Mouse (Mus musculus) 3T3-L1 (cell line): ENCODE measurements around the gene Ppard.
"Not testable (repeated sequence)": the region's sequence is repeated elsewhere in the genome, so short reads cannot be mapped to it uniquely, and the experiment has no call there.

Source experiments
- DNase-seq: peaks from one replicate; pipeline ENCODE4 v3.0.0-alpha.2; 2015; ENCODE audit warnings: low read depth, low spot score

Gene Ppard

DNA sequence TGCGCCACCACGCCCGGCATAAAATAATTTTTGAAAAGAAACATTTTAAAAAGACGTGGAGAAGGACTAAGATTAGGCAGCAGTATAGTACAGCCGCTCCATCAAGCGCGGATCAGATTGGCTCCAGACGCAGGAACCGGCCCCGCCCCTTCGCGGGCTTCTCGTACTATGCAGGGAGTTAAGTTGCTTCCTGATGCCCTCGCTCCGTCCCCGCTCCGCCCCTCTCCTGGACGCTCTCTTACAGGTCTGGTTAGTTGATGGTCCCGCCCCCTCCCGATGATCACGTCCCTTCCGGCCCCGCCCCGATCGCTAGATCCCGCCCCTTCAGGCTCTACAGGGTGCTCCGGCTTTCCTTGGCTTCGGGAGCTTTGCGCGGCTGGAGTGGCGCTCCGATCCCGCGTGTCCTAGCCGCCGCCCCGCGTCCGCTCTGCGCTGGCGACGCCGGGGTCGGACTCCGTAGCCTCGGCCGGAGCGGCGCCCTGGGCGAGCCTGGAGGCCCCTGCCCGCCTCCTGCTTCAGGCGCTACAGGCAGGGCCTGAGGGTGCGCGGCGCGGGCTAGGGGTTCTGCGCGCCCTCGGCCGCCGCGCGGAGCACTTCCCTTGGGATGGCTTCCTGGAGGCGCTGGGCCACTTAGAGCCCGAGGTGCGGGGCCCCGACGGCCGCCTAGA is 80.8 kb downstream of the Ppard start, which contains the start of gene Fance:
Gene Fance, plus strand, starts transcription at position 308 of the 668 bp plus-strand sequence.
- DNase-seq = peak; percentile 100

GRCm38 (mm10) chr17:28313880-28314225 is 81.4 kb downstream of the Ppard start:
- DNase-seq = peak; percentile 59

GRCm38 (mm10) chr17:28315611-28316160 is 83.2 kb downstream of the Ppard start:
- DNase-seq = no peak

GRCm38 (mm10) chr17:28316476-28316875 is 84.0 kb downstream of the Ppard start:
- DNase-seq = no peak

GRCm38 (mm10) chr17:28317091-28317490 is 84.6 kb downstream of the Ppard start:
- DNase-seq = no peak

GRCm38 (mm10) chr17:28317725-28318124 is 85.2 kb downstream of the Ppard start:
- no peak for DNase-seq

DNA sequence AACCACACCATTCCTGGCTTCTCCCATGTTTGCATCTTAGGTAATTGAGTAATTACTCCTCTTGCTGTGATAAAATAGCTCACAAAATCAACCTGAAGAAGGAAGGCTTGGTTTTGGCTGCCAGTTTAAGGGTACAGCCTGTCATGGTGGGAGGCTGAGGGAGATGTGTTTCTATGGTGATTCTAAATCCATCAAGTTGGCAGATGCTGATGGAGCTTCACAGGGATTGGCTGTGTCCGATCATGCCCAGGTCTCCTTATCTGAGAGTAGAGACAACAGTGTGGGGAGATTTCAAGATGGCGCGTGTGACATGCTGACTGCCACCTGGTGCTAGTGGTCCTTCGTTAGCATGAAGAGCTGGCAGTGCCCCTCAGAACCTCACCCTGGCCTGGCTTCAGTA is 89.2 kb downstream of the Ppard start:
- DNase-seq = no peak

DNA sequence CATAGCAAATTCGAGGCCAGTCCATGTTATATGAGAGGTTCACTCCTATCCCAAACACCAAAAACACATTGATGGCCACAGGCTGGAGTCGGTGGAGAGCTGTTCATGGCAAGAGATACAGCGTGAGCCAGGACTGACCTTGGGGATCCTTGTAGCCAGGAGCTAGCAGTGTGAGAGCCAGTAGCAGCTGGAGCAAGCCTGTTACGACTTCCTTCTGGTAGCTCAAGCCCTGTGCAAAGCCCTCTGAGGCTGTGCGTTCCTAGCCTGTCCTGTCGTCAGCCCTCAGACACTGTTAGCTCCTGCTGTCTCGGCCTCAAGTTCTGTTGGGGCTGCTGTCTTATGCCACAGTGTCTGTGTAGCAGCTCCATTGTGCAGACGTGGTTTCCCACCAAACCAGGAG is 91.3 kb downstream of the Ppard start:
- DNase-seq = no peak

GRCm38 (mm10) chr17:28324416-28324815 is 91.9 kb downstream of the Ppard start:
- not testable (repeated sequence) for DNase-seq

DNA sequence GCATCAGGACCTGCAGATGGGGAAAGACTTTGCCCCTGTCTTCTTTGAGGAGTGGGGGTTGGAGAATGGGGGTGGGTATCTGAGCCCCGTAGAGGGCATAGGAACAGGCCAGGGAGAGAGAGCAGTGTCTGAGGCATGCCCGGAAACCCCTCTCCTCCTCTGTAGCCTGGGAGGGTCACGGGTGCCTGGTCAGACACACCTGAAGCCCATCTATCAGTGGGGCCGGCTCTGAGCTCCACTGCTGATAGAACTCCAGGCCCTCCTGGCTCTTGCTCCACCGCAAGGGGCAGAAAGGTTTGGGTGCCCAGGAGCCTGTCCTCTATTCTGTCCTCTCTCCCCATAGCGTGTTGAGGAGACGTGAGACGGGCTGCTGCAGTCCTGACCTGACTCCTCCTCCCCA is 93.3 kb downstream of the Ppard start:
- no peak for DNase-seq

DNA sequence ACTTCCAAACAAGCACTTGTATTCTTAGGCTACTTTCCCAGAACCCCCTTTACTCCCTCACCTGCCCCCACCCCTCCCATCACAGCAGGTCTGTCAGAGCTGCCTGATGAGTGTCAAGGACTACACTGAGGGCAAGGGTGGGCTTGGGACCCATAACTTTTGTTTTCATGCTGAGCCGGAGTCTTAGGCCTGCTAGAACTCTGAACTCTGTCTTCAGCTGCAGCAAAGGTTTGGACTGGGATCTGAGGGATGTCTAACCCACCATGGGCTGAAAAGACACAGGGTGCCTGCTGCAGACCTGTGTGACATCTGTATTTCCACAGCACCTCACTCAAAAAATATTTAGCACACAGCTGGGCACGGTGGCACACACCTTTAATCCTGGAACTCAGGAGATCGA is 94.5 kb downstream of the Ppard start:
- no peak for DNase-seq

GRCm38 (mm10) chr17:28327673-28328325 is 95.3 kb downstream of the Ppard start:
- peak; percentile 76 for DNase-seq

DNA sequence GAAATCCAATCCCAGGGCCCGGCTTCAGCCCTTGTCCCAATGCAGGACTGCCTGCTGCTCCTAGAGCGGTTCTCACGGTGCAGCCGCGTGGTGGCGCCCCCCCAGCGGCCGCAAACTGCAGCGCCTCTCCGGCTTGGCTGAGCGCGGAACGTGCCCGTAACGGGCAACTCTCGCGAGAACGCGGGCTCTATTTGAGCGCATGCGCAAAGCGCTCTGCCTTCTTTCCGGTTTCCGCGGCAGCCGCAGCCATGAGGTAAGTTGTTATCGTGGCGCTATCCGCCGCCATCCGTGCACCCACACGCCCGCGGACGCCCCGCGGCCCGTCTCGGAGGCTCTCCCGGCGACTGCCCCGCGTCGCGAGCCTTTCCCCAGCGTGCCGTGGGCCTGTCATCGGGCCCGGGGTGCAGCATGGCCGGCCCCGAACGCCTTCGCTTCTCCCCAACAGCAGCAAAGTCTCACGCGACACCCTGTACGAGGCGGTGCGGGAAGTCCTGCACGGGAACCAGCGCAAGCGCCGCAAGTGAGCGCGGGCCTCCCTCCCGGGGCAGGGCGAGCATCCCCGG is 95.9 kb downstream of the Ppard start, which contains the start of gene Rpl10a:
Gene Rpl10a, plus strand, starts transcription at position 106 of the 563 bp plus-strand sequence.
- peak; percentile 95 for DNase-seq

- no peak for DNase-seq
These were observed 96.4 kb downstream of the Ppard start for GRCm38 (mm10) chr17:28328946-28329345.

GRCm38 (mm10) chr17:28329503-28330231 is 97.2 kb downstream of the Ppard start:
- peak; percentile 49 for DNase-seq

DNA sequence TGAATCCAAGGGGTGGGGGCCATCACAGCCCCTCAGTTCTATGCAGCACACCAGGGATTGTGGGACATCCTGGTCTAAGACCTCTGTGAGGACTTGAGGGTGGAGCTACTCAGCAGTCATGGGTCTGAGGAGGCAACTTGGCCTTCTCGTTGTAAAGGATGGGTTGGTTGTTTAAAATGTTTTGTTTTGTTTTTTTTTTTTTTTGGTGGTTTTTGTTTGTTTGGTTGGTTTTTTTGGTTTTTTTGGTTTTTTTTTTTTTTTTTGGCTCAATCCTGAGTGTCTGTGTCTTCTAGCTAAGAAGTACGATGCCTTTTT is 97.7 kb downstream of the Ppard start:
- no peak for DNase-seq

- not testable (repeated sequence) for DNase-seq
These were observed 98.1 kb downstream of the Ppard start for GRCm38 (mm10) chr17:28330590-28330989.

DNA sequence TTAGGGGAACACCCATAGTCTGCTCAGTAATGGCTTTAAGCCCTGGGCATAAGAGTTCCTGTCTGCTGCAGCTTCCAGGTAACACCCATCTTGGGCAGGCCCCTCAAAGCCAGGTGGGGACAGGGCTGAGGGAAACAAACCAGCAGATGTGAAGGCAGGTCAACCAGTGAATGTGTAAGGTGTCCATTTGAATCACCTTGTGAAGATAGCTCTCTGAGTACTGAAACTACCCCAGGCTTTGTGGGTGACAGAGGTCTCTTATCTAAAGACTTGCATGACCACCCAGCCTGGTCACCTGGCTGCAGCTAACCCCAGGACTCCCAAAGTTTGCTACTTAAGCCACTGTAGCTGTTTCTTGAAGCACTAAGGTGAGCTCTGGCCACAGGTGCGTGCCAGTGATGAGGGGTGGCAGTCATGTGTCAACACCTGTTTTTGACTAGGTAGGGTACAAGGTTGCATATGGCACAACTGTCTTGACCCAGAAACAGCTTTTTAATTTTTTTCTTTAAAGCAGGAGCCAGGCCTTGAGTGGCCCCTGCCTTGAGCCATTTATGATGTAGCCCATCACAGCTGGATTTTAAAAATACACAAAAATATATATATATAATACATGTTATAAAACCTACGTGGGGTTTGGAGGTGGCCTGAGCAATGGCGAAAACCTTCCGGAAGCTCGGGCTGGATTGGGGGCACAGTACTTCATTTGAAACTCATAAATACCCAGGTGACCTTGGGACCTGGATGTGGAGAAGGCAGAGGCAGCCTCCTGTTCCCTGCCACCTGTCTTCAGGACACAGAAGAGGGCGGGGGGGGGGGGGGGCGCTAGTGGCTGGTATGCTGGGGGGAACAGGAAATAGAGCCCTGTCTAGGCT is 99.0 kb downstream of the Ppard start:
- DNase-seq = peak; percentile 51

GRCm38 (mm10) chr17:28332113-28332914 is 99.8 kb downstream of the Ppard start:
- peak; percentile 38 for DNase-seq

DNA sequence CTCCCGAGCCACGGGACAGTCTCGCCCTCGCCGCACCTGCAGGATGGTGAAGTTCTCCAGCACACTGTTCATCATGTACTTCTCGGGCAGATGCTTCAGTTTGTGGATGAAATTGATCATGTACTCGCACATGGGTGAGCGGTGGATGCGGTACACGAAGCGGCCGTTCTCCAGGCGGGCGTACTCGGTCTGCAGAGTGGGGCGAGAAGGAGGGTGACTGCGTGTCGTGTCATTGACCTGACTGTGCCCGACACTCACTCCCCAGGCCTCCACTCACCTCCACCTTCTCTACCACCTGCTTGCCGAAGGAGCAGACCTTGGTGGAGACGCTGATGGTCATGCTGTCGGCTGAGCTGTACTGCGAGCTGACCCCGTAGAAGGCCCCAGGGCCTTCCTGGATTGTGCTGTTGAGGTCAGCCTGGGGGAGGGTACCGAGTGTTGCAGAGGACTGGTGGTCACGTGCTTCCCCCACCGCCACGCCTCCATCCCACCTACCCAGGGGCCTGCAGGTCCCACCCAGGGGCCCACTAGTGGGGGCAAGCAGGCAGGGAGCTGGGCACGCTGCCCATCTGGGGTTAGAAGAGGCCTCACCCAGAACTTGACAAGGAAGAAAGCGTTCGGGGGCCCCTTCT is 100.5 kb downstream of the Ppard start:
- DNase-seq = no peak
